Mouse (Mus musculus) kidney, adult 8-10 months (tissue): ENCODE results near the gene Vmn2r104.

Source experiments
- DNase-seq, 2 experiments: peaks; one replicate each; pipeline ENCODE4 v3.0.0; 2022

Vmn2r104 gene

DNA sequence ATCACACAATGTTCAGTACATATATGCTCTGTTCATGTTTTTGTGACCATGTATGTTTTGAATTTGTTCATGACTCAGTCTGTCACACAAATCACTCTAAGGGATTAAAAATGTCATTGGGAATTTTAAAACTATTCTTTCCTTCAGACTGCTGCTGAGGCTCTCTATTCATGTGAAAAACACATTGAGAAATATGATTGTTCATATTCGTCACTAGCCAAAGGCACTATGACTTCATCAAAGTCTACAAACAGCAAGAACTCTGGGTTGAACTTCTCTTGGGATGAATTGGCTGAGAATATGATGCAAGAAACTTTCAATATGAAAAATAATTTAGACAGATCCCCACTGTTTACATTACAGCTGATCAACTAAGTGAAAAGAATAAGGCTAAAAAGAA is at the start of gene Vmn2r104:
Gene Vmn2r104 (minus strand): TSS at position 101 of the 400 bp plus-strand sequence.
- DNase-seq = no peak

- no peak for DNase-seq
These were observed 26.0 kb upstream of the Vmn2r104 start for GRCm38 (mm10) chr17:20074090-20074489.

- no peak for DNase-seq
These were observed 23.7 kb upstream of the Vmn2r104 start for GRCm38 (mm10) chr17:20071656-20072396.
